Mouse (Mus musculus): ENCODE results near the gene Prkar1a.

- no peak for TF ChIP-seq CTCF (IDR thresholded peaks at IDR 0.05; ENCODE audit: low read depth)
- TF ChIP-seq EP300 (IDR thresholded peaks at IDR 0.05; ENCODE audit: low read depth): peak; percentile 65; the same call in 1 of the 2 replicates
Observed at GRCm38 (mm10) chr11:109681556-109681955, 32.4 kb downstream of the Prkar1a start.
